Mouse (Mus musculus) forebrain, embryonic 16.5 days (tissue): ENCODE results near the gene Kif15. TPM values are rescaled to one million over a fixed set of nuclear protein-coding genes. Genes with fewer than 3 reads are reported as not detected.

Experiments
- ATAC-seq: fragments of 200-750 bp; cut with Nextera tagmentation; 2 replicates; pipeline ENCODE4 v1.8.0; 2017; ENCODE audit warnings: mild to moderate bottlenecking, moderate library complexity
- H3K27ac ChIP-seq: fragments of 300-500 bp; sonication (generic); 2 replicates; pipeline ENCODE4 v1.5.1; 2014; ENCODE audit warnings: low read length, control low read depth
- H3K27me3 ChIP-seq: fragments of 300-500 bp; sonication (generic); replicated peaks from 2 replicates; pipeline ENCODE4 v1.6.1; 2014; ENCODE audit warnings: low read length; ENCODE audit not compliant: control insufficient read depth, insufficient read depth
- H3K36me3 ChIP-seq: fragments of 300-500 bp; sonication (generic); 2 replicates; pipeline ENCODE4 v1.6.1; 2014; ENCODE audit not compliant: control insufficient read depth, insufficient read depth
- H3K4me1 ChIP-seq: fragments of 300-500 bp; sonication (generic); replicated peaks from 2 replicates; pipeline ENCODE4 v1.6.1; 2014; ENCODE audit warnings: low read length; ENCODE audit not compliant: control insufficient read depth, insufficient read depth
- H3K4me2 ChIP-seq: fragments of 300-500 bp; sonication (generic); 2 replicates; pipeline ENCODE4 v1.6.1; 2014; ENCODE audit warnings: mild to moderate bottlenecking, low read length, control low read depth
- H3K4me3 ChIP-seq: fragments of 300-500 bp; sonication (generic); replicated peaks from 2 replicates; pipeline ENCODE4 v1.5.1; 2014; ENCODE audit warnings: mild to moderate bottlenecking, low read length, control low read depth
- H3K9ac ChIP-seq: fragments of 300-500 bp; sonication (generic); replicated peaks from 2 replicates; pipeline ENCODE4 v1.6.1; 2014; ENCODE audit warnings: low read depth, low read length, control low read depth
- H3K9me3 ChIP-seq: fragments of 300-500 bp; sonication (generic); 2 replicates; pipeline ENCODE4 v1.6.1; 2016; ENCODE audit warnings: low read length; ENCODE audit not compliant: control insufficient read depth
- WGBS: fragments of 180-500 bp; shearing (Covaris S2); extraction: QIAGEN DNeasy Blood & Tissue Kit; methylation state at CpG from one replicate; pipeline ENCODE4 v1.1.7; 2014; 5-methylcytosine and 5-hydroxymethylcytosine counted together
- polyA plus RNA-seq: library from polyadenylated mRNA; unstranded; fragments of >200 nt; fragmentation: Nextera tagmentation; extraction: Ambion mirVana; gene quantifications from 2 replicates; pipeline ENCODE4 v1.2.1, GENCODE M21; 2015

Kif15 gene
- polyA plus RNA-seq, 1 experiment from 2014 or later, result 26.8 TPM

DNA sequence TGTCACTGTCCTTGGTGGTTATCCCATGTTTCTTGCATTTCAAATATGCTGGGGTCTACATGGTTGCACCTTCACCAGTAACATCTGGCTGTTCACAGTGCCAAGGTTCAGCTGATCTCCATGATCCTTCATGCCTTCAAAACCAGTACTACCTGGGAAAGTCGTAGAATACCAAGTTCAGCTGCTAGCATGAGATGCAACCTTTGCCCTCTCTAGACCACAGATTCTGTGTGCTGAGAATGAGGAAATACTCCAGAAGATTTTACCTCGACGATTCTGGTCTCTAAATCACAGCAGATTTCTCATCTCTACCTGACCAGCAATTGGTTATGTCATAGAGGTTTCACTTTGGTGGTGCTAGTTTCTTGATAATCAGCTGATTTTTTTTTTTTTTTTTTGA, 109.3 kb downstream of the Kif15 start:
- Histone ChIP-seq H3K9ac (no peak overlapping the region), H3K36me3 (no peaks in the 10 kb centered on the region), H3K27ac (no peak overlapping the region), H3K27me3 (no peaks in the 10 kb centered on the region), H3K4me1 (no peaks in the 10 kb centered on the region), H3K4me3 (no peak overlapping the region), H3K9me3 (no peaks in the 10 kb centered on the region), H3K4me2 (no peak overlapping the region)
- ATAC-seq, result no peak
- WGBS, result 92% methylated on average over 3 of the region's 3 CpGs

Other genes starting within 250 kb of the Kif15 start
- not detected in 2 replicates for gene Topaz1, start 203.7 kb upstream of the Kif15 start, polyA plus RNA-seq
- gene Tcaim, start 145.5 kb upstream of the Kif15 start, polyA plus RNA-seq, result 7.8 and 9.3 TPM in 2 replicates
- 0.99 TPM in 1 of 2 replicates, not detected in the other for gene Gm35549, start 107.0 kb upstream of the Kif15 start, polyA plus RNA-seq
- 132 and 142 TPM in 2 replicates for gene Zfp445, start 85.0 kb upstream of the Kif15 start, polyA plus RNA-seq
- gene Zkscan7, start 65.4 kb upstream of the Kif15 start, polyA plus RNA-seq, result 3.2 and 5.8 TPM in 2 replicates
- gene Zfp105, start 28.0 kb upstream of the Kif15 start, polyA plus RNA-seq, result 20.8 and 23.1 TPM in 2 replicates
- gene 1110059G10Rik, start within 50 bp of the Kif15 start, polyA plus RNA-seq, result 32.9 and 34.0 TPM in 2 replicates
- 21.5 and 23.3 TPM in 2 replicates for gene Tmem42, start 70.3 kb downstream of the Kif15 start, polyA plus RNA-seq
- 0.35 and 0.73 TPM in 2 replicates for gene Tgm4, start 83.7 kb downstream of the Kif15 start, polyA plus RNA-seq
- 82.1 and 90.0 TPM in 2 replicates for gene Zdhhc3, start 162.2 kb downstream of the Kif15 start, polyA plus RNA-seq
- 95.7 and 97.8 TPM in 2 replicates for gene Exosc7, start 162.2 kb downstream of the Kif15 start, polyA plus RNA-seq
- gene Clec3b, start 199.9 kb downstream of the Kif15 start, polyA plus RNA-seq, result 0.35 and 0.76 TPM in 2 replicates